Mouse (Mus musculus) spleen, embryonic (tissue): Measurements from ENCODE around the gene Bnc2.

Source experiments
- CTCF ChIA-PET: fragments of 350-600 bp; sonication (Branson Sonifier 250); formaldehyde crosslinking; loops from one replicate; lab custom pipeline; 2022; lab: Charles Lee

The Bnc2 gene

GRCm38 (mm10) chr4:84431677-84432515 is 243.2 kb downstream of the Bnc2 start:
- CTCF ChIA-PET, result no interaction called here

DNA sequence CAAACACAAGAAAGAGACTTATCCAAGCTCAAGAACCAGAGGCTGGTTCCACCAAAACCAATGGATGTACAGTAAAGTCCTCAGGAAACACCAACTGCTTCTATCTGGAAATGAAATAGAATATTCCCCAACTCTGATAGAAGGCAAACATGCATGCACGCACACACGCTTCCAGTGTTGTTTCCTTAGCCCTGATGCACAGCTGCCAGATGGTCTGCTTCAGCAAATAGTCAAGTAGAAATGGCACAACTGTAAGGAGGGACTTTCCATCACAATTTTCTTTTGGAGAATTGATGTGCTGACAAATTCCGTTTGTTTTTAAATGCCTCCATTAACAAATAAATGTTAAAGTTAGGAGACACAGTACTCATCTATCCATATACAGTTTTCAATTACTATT is 247.1 kb downstream of the Bnc2 start:
- CTCF ChIA-PET, result no interaction called here

- CTCF ChIA-PET, result no interaction called here
Observed at GRCm38 (mm10) chr4:84411431-84411830, 263.6 kb downstream of the Bnc2 start.

GRCm38 (mm10) chr4:84407328-84408028 is 267.6 kb downstream of the Bnc2 start:
- CTCF ChIA-PET, result no interaction called here

DNA sequence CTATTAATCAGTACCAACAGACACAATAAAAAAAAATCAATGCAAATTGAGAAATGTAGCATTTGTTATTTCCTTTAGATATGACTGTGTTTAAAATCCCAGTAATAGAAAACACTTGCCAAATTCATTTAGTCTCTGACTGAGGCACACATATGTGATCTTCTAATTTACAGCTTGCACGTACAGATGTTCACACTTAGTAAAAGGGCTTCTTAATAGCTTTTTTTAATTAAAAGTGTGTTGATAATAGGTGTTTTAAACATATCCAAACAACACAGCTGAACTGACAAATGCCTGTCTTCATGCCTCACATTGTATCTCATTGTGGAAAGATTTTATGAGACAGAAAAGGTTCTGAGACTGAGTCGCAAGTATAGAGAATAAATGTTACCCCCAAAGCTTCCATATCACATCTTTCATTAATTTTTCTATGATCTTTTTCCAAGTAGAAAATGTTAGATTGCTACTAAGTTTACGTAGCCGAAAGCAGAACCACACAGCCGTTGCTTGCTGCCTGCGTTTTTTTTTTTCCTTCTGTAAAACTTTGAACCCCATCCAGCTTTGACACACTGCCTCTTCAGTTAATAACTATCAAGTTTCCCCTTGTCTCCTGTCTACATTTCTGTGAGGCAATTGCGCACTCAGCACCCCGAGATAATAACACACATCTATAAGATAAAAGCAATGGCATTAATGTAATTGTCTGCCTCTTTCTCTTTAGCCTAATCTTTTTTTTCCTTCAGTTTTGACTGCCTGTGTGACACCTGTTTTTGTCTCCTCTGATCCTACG is 271.5 kb downstream of the Bnc2 start:
- CTCF ChIA-PET, result no interaction called here

GRCm38 (mm10) chr4:84388991-84389390 is 286.1 kb downstream of the Bnc2 start:
- CTCF ChIA-PET, result no interaction called here

- CTCF ChIA-PET, result no interaction called here
Observed at GRCm38 (mm10) chr4:84385156-84385555, 289.9 kb downstream of the Bnc2 start.

- CTCF ChIA-PET, result no interaction called here
Observed at GRCm38 (mm10) chr4:84379289-84379688, 295.8 kb downstream of the Bnc2 start.

- CTCF ChIA-PET, result no interaction called here
Observed at GRCm38 (mm10) chr4:84377513-84377912, 297.6 kb downstream of the Bnc2 start.

GRCm38 (mm10) chr4:84362337-84362823 is 312.7 kb downstream of the Bnc2 start:
- CTCF ChIA-PET, result no interaction called here

DNA sequence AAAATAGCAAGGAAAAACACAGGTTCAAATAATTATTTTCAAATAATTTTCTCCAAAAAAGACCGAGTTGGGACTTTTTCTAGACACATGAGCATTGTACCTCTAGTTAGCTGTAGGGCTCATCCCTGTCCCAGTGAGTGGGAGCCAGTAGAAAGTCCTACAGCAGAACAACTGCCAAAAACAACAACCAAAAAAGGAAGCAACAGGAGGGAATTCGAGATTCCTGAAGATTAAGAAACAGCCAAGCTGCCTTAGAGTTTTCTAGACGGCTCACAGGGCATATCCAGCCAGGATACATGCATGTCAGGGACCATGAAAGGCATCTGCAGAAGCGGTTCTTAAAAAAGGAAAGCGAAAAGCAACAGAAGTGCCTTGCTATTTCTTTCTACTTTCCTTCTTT is 313.9 kb downstream of the Bnc2 start:
- CTCF ChIA-PET, result no interaction called here

DNA sequence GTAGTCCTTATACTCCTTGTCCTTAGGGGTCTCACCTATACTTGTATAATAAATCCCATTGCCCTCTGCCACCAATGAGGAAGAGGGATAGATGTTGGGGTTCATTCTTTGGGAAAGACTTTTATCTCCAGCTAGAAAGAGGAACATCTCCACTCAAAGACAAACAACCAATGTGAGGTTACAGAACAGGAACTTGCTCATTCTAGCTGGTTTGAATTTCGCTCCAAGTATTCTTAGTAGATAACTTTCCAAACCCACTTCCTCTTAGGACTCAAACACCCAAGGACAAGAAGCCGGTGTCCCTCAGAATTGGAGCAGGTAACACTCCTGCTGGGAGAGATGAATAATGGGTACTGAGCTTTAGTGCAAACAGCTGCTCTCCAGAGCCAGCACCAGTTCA is 315.1 kb downstream of the Bnc2 start:
- CTCF ChIA-PET, result no interaction called here

- CTCF ChIA-PET, result no interaction called here
Observed at GRCm38 (mm10) chr4:84358204-84358603, 316.9 kb downstream of the Bnc2 start.

DNA sequence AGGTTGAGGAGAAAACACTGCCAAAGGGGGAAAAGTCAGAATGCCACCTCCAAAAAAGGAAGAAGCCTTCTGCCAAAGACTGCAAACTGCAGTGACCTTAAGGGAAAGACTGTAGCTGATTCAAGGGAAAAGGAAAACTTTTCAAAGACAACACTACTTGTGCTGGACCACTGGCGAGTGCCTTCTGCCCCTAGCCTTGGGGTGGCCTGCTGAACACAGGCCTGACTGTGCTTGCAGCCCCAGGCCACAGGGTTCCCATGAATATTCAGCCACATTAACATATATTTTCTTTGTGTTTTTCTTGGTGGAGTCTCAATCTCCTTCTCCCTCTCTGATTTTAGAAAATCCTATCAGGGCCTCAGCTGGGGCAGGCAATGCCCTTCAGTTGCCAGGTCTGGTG is 317.7 kb downstream of the Bnc2 start:
- CTCF ChIA-PET, result no interaction called here

GRCm38 (mm10) chr4:84356468-84357153 is 318.5 kb downstream of the Bnc2 start:
- CTCF ChIA-PET, result no interaction called here

GRCm38 (mm10) chr4:84352656-84353055 is 322.4 kb downstream of the Bnc2 start:
- CTCF ChIA-PET, result no interaction called here

- CTCF ChIA-PET, result no interaction called here
Observed at GRCm38 (mm10) chr4:84349536-84349935, 325.5 kb downstream of the Bnc2 start.

DNA sequence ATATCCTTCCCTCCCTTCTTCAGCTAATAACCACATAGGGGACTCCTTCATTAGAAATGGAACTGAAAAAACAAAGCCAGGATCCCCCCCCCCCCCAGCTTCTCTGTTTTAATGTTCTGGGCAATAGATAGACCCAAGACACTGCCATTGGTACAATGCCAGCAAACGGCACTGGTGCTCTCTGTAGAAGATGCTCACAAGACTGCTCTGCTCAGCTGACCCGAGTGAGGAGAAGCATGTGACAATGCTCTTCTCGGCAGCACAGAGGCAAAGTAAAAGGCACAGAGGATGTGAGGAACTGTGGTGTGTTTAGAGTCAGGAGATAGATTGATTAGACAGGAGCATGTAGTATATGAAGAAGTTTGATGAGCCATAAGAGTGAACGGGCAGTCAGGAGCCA is 335.9 kb downstream of the Bnc2 start:
- CTCF ChIA-PET, result no interaction called here

- CTCF ChIA-PET, result no interaction called here
Observed at GRCm38 (mm10) chr4:84331995-84332394, 343.1 kb downstream of the Bnc2 start.

- CTCF ChIA-PET, result no interaction called here
Observed at GRCm38 (mm10) chr4:84331450-84331849, 343.6 kb downstream of the Bnc2 start.

- CTCF ChIA-PET, result no interaction called here
Observed at GRCm38 (mm10) chr4:84330509-84330908, 344.6 kb downstream of the Bnc2 start.

DNA sequence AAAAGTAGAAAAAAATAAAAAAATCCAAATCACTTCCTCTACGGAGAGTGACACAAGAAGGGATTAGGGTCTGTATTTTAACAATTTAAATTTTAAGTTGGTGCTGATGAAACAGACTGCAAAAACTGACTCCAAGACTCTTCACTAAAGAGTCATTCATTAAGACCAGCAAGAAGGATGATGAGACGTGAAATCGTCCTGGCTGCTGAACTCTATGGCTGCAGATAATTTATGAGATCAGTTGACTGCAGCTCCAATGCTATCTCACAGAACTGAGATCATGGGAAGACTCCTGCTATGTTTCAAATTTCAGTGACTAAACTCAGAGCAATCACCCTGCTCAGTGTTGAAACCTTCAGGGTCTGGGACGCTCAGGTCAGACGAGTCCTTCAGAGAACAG is 345.4 kb downstream of the Bnc2 start:
- CTCF ChIA-PET, result no interaction called here
